Mouse (Mus musculus): ENCODE measurements around the gene Smim4. TPM values are rescaled to one million over a fixed set of nuclear protein-coding genes. Genes with fewer than 3 reads are reported as not detected.

Smim4 gene
- polyA plus RNA-seq, 1 experiment: 70.5 TPM

DNA sequence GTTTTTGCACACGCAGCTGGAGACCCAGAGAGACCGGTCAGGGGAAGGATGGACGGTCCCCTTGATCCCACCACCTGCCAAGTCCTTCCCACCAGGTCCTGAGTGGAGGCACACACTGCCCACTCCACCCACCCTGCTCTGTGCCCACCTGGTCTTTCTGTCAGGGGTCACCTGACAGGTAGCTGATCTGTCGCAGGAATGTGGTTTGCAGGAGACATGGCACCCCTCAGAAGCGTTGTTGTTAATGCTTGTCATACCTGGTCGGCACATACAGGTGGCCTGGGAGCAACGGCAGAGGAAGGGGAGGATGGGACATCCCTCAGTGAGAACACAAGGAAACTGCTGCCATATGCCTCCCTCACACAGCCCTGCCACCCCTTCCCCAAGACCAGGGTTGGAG, 32.4 kb upstream of the Smim4 start:
- no peak overlapping the region for H3K4me3 ChIP-seq (ENCODE audit: insufficient read depth, poor library complexity, severe bottlenecking)

DNA sequence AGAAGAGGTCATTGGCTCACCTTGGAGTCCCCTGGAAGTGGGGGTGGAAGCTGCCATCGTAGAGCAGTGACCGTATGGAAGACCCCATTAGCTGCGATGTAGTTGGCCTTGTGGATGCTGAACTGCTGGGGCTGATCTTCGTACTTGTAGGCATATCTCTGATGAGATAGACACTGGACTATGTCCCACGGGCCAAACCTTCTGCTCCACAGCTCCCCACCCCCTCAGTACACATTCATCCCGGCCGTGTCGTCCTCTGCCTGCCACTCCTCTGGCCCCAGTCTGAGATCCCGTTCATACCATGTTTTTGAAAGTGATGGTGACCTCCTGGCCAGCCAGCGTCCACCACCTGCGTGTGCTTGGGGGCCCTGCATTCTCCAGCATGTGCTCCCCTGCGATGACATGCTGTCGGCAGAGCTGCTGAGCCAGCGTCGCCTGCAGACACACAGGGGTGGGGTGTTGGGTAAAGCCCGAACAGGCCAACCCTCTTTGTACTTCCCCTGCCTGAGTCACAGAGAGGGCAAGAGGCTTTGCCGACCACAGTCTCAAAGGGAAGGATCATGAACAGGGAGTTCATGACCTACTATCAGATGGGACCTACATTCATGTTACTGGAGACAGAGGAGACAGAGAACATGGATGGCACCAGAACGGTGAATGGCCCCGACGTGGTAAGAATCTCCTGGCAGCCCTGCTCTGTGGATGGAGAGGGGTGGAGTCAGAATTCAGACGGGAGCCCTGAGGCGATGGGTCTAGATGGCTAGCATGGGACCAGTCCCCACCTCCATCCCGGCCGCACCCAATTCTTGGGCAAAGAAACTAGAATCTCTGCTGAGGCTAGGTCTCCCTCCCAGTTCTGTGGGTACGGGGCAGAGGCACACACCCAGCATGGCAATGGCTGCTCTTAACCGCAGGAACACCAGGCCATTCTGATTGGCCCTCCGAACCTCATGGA, 31.7 kb upstream of the Smim4 start:
- H3K79me3 ChIP-seq (ENCODE audit: low read depth): no peaks in the 10 kb centered on the region
- H3K27me3 ChIP-seq (ENCODE audit: control insufficient read depth, insufficient read depth, insufficient read length): peaks cover 7% of the 10 kb centered on the region
- TF ChIP-seq MAX (IDR thresholded peaks at IDR 0.05) (no peak), FOSL1 (IDR thresholded peaks at IDR 0.05; ENCODE audit: insufficient read depth, low read length, poor library complexity, severe bottlenecking) (no peak), CEBPB (IDR thresholded peaks at IDR 0.05; ENCODE audit: low read depth) (no peak), MYOG (IDR thresholded peaks at IDR 0.05; ENCODE audit: control insufficient read depth, extremely low read depth, insufficient read length) (no peak), CTCF (IDR thresholded peaks at IDR 0.05; ENCODE audit: control insufficient read depth, insufficient read depth, insufficient read length) (no peak)
- H3K79me2 ChIP-seq (ENCODE audit: control insufficient read depth, insufficient read depth): no peaks in the 10 kb centered on the region
- H3K36me3 ChIP-seq (ENCODE audit: control insufficient read depth, insufficient read depth): no peaks in the 10 kb centered on the region
- H3ac ChIP-seq (ENCODE audit: control insufficient read depth, insufficient read length, low read depth): no peak overlapping the region
- no peak overlapping the region for H3K4me3 ChIP-seq (ENCODE audit: insufficient read depth, poor library complexity, severe bottlenecking)

More for the DNA sequence above, 32.4 kb upstream of the Smim4 start:
- no peak for TF ChIP-seq USF1 (IDR thresholded peaks at IDR 0.05; ENCODE audit: low read depth)
- TF ChIP-seq FOSL1 (IDR thresholded peaks at IDR 0.05; ENCODE audit: insufficient read depth, low read length, poor library complexity, severe bottlenecking): no peak
- TF ChIP-seq CTCF (IDR thresholded peaks at IDR 0.05; ENCODE audit: control insufficient read depth, insufficient read depth, insufficient read length): no peak
- no peak for TF ChIP-seq MYOD1 (IDR thresholded peaks at IDR 0.05; ENCODE audit: control insufficient read depth, insufficient read length, low read depth)
- TF ChIP-seq MYOG (IDR thresholded peaks at IDR 0.05; ENCODE audit: control insufficient read depth, extremely low read depth, insufficient read length): no peak
- no peak for TF ChIP-seq MAX (IDR thresholded peaks at IDR 0.05)
- no peak for TF ChIP-seq CEBPB (IDR thresholded peaks at IDR 0.05; ENCODE audit: low read depth)
- H3ac ChIP-seq (ENCODE audit: control insufficient read depth, insufficient read length, low read depth): no peak overlapping the region
- no peaks in the 10 kb centered on the region for H3K79me3 ChIP-seq (ENCODE audit: low read depth)
- H3K27me3 ChIP-seq (ENCODE audit: control insufficient read depth, insufficient read depth, insufficient read length): peaks cover 7% of the 10 kb centered on the region
- H3K79me2 ChIP-seq (ENCODE audit: control insufficient read depth, insufficient read depth): no peaks in the 10 kb centered on the region
- no peaks in the 10 kb centered on the region for H3K36me3 ChIP-seq (ENCODE audit: control insufficient read depth, insufficient read depth)

DNA sequence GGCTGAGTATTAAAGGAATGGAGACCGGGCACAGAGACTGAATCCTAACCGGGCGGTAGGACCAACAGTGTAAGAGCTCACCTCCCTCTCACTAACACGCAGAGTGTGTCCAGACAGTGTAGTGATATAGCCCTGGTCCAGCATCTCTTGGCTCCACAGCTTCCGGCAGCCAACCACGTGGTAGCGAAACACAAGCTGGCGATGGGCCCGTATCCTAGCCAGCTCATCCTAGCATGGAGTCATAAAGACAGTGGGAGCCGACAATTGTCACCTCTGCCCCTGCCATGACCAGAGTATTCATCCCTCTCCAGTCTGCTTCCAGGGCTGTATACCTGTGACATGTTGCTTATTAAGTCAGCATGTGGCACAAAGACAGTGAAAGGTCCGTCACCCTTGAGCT, 16.9 kb upstream of the Smim4 start:
- Histone ChIP-seq H3ac (ENCODE audit: control insufficient read depth, insufficient read length, low read depth) (no peak overlapping the region), H3K79me3 (ENCODE audit: low read depth) (no peaks in the 10 kb centered on the region), H3K27me3 (ENCODE audit: control insufficient read depth, insufficient read depth, insufficient read length) (peaks cover 44% of the 10 kb centered on the region), H3K4me3 (ENCODE audit: insufficient read depth, poor library complexity, severe bottlenecking) (no peak overlapping the region), H3K79me2 (ENCODE audit: control insufficient read depth, insufficient read depth) (no peaks in the 10 kb centered on the region), H3K36me3 (ENCODE audit: control insufficient read depth, insufficient read depth) (no peaks in the 10 kb centered on the region)
- TF ChIP-seq MAX (IDR thresholded peaks at IDR 0.05): no peak
- TF ChIP-seq CTCF (IDR thresholded peaks at IDR 0.05; ENCODE audit: control insufficient read depth, insufficient read depth, insufficient read length): no peak
- no peak for TF ChIP-seq MYOG (IDR thresholded peaks at IDR 0.05; ENCODE audit: control insufficient read depth, extremely low read depth, insufficient read length)
- TF ChIP-seq USF1 (IDR thresholded peaks at IDR 0.05; ENCODE audit: low read depth): no peak
- no peak for TF ChIP-seq CEBPB (IDR thresholded peaks at IDR 0.05; ENCODE audit: low read depth)
- no peak for TF ChIP-seq MYOD1 (IDR thresholded peaks at IDR 0.05; ENCODE audit: control insufficient read depth, insufficient read length, low read depth)
- no peak for TF ChIP-seq FOSL1 (IDR thresholded peaks at IDR 0.05; ENCODE audit: insufficient read depth, low read length, poor library complexity, severe bottlenecking)

GRCm38 (mm10) chr14:31141011-31141410, 12.3 kb upstream of the Smim4 start:
- no peak overlapping the region for H3K4me3 ChIP-seq (ENCODE audit: insufficient read depth, poor library complexity, severe bottlenecking)
- peaks cover 10% of the 10 kb centered on the region for H3K36me3 ChIP-seq (ENCODE audit: control insufficient read depth, insufficient read depth)

DNA sequence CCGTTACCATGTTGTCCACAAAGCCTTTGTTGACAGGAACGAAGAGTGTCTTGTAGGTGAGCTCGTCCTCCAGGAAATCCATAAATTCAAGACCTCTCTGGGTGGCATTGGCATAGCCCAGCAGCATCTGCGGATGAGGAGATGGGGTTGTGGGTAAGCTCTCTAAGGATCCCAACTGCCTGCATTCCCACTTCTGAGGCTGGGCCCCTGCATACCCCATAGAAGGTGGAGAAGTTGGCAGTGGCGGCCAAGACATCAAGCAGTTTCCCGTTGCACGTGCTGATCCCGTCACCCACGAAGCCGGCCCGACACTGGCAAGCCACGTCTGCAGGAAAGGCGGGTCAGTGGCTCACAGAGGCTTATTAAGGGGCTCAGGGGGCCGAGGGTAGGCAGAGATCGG, 11.4 kb upstream of the Smim4 start:
- TF ChIP-seq USF1 (IDR thresholded peaks at IDR 0.05; ENCODE audit: low read depth) (no peak), FOSL1 (IDR thresholded peaks at IDR 0.05; ENCODE audit: insufficient read depth, low read length, poor library complexity, severe bottlenecking) (no peak), CTCF (IDR thresholded peaks at IDR 0.05; ENCODE audit: control insufficient read depth, insufficient read depth, insufficient read length) (no peak), MYOG (IDR thresholded peaks at IDR 0.05; ENCODE audit: control insufficient read depth, extremely low read depth, insufficient read length) (no peak), MAX (IDR thresholded peaks at IDR 0.05) (no peak), CEBPB (IDR thresholded peaks at IDR 0.05; ENCODE audit: low read depth) (no peak), MYOD1 (IDR thresholded peaks at IDR 0.05; ENCODE audit: control insufficient read depth, insufficient read length, low read depth) (no peak)
- H3K4me3 ChIP-seq (ENCODE audit: insufficient read depth, poor library complexity, severe bottlenecking): no peak overlapping the region
- peaks cover 5% of the 10 kb centered on the region for H3K27me3 ChIP-seq (ENCODE audit: control insufficient read depth, insufficient read depth, insufficient read length)
- no peaks in the 10 kb centered on the region for H3K79me2 ChIP-seq (ENCODE audit: control insufficient read depth, insufficient read depth)
- no peak overlapping the region for H3ac ChIP-seq (ENCODE audit: control insufficient read depth, insufficient read length, low read depth)
- peaks cover 19% of the 10 kb centered on the region for H3K36me3 ChIP-seq (ENCODE audit: control insufficient read depth, insufficient read depth)
- H3K79me3 ChIP-seq (ENCODE audit: low read depth): no peaks in the 10 kb centered on the region

More at GRCm38 (mm10) chr14:31141011-31141410, 12.3 kb upstream of the Smim4 start:
- no peaks in the 10 kb centered on the region for H3K79me2 ChIP-seq (ENCODE audit: control insufficient read depth, insufficient read depth)
- H3K79me3 ChIP-seq (ENCODE audit: low read depth): no peaks in the 10 kb centered on the region
- no peak for TF ChIP-seq MAX (IDR thresholded peaks at IDR 0.05)
- TF ChIP-seq FOSL1 (IDR thresholded peaks at IDR 0.05; ENCODE audit: insufficient read depth, low read length, poor library complexity, severe bottlenecking): no peak
- TF ChIP-seq CEBPB (IDR thresholded peaks at IDR 0.05; ENCODE audit: low read depth): no peak
- TF ChIP-seq USF1 (IDR thresholded peaks at IDR 0.05; ENCODE audit: low read depth): no peak
- TF ChIP-seq MYOG (IDR thresholded peaks at IDR 0.05; ENCODE audit: control insufficient read depth, extremely low read depth, insufficient read length): no peak
- no peak for TF ChIP-seq CTCF (IDR thresholded peaks at IDR 0.05; ENCODE audit: control insufficient read depth, insufficient read depth, insufficient read length)
- TF ChIP-seq MYOD1 (IDR thresholded peaks at IDR 0.05; ENCODE audit: control insufficient read depth, insufficient read length, low read depth): no peak
- no peak overlapping the region for H3ac ChIP-seq (ENCODE audit: control insufficient read depth, insufficient read length, low read depth)
- H3K27me3 ChIP-seq (ENCODE audit: control insufficient read depth, insufficient read depth, insufficient read length): peaks cover 5% of the 10 kb centered on the region
